Mouse (Mus musculus): ENCODE measurements around the gene Ndufa8.

Ndufa8 gene

DNA sequence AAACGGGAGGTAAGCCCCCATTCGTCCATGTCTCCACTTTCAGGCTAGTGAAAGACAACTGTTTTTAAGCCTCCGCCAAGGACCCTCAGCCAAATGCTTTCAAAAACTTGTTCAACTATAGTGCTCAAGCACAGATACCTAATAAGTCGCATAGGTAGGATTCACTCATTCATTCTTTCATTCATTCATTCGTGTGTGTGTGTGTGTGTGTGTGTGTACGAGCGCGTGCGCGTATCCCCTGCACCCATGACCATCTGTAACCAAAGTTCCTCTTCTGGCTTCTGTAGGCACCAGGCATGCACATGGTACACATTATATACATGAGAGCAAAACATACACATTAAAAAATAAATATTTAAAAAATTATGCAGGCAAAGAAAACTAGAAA lies 355 bp upstream of the Ndufa8 start:
- in situ Hi-C loops (cut with MboI, MseI) = loop anchor here in 1 of 2 experiments (5.0 kb wide), 1 partner anchor 72 kb away; the partner anchor contains the start of gene Ttll11

DNA sequence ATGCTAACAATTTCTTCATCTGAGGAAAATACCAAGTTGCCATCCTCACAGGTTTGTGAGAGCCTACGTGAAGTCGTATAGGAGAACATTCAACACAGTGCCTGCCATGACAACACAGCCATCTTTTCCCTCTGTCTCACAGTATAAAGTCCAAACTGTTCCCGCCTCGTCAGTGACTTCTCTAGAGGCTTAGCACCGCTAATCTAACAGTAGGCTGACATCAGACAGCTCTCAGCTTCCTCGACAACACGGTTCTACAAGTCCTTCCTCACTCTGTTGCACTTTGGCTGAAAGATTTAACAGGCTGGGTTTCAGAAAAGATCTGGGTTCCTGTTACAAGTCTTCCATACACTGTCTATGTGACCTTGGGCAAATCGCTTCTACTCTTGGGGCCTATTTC lies 1.0 kb downstream of the Ndufa8 start:
- in situ Hi-C loops (cut with MboI, MseI) = loop anchor here in 1 of 2 experiments (5.0 kb wide), 1 partner anchor 71 kb away; the partner anchor contains the start of gene Ttll11

DNA sequence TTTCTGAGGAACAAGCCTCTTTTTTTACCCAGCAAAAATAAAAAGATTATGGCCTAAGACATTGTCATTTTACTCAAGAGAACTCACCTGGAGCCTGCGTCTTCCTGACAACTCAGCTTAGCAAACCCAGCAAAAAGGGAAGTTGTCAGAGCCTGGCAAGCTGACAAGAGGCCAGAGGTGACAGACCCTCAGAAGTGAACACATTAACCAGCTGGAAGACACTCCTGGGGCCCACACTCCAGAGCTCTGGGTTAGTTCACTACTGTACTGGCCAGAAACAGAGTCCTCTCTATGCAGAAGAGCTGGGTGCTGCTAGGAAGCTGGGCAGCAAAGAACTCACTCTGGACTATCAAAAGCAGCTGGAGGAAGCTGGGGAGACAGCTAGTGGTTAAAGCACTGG lies 8.3 kb downstream of the Ndufa8 start:
- in situ Hi-C loops (cut with MboI, MseI) = no loop called here

DNA sequence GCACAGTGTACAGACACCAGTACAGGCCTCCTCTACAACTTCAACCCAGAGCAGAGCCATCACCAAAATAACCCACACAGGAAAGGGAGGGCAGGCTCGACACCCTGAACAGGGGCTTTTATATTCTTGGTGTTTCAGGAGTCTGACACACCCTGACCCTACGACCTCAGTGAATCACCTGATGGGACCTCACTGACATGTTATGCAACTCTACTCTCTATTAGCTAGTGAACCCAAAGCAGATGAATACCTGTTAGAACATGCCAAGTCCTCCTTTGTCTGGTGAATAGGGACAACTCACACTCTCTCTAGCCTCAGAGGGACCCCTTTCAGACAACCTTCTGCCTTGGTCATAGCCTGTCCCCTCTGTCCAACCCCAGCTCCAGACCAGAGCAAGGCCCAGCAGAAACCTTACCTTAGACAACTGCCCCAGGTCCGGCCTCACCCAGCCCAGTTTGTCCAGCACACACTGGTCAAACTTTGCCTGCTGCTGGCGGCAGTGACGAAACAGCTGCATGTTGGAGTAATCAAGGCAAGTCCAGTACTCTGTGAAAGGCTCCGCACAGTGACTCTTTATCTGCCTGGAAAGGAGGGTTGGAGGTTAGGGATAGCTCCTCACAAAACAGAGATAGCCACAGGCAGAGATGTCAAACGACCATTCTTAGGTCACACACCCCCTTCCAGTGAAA lies 9.8 kb downstream of the Ndufa8 start:
- in situ Hi-C loops (cut with MboI, MseI) = no loop called here

DNA sequence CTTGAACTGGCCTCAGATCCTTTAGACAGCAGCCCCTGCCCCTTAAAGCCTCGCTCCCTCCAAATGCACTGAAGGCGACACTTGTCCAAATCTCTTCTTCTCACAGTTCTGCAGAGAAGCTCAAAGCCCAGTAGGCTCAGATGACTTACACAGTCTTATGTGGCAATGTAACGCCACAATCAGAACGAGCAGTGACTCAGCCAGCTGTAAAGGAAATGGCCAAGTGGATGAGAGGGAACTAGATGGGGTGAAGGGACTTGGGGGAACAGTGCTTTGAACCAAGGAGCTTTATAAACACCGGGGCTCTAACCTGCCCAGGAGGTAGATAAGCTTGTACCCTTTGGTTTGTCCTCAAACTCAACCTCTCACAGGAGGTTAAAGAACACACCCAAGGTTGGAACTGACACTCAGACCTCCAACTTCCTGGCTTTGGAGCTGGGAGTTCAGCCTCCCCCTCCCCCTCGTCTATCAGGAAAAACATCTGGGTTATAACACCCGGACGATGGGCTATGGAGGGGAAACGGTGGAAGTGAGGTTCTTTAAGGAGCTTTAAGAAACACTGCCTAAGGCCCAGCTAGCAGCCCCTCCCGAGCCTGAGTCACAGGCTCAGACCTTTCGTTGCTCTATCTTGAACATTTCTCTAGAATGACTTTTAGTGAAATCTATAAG lies 13.7 kb downstream of the Ndufa8 start:
- in situ Hi-C loops (cut with MboI, MseI) = no loop called here

DNA sequence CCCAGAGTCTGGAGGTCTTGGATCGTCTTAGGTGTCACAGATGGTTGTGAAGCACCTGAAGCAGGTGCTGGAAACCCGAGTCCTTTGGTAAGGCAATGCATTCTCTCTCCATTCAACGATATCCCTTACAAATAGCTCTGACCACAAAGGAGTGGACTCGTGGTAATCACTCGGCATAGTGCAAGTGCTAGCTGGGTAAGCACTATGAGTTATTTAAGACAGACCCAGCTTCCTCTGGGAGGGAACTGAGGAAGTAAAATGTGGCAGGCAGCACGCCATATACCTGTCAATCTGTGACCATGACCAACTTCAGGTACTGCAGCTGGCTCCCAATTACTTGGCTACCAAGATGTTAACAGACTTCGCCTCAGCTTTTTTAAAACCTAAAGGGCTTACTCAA lies 14.3 kb downstream of the Ndufa8 start:
- in situ Hi-C loops (cut with MboI, MseI) = no loop called here

DNA sequence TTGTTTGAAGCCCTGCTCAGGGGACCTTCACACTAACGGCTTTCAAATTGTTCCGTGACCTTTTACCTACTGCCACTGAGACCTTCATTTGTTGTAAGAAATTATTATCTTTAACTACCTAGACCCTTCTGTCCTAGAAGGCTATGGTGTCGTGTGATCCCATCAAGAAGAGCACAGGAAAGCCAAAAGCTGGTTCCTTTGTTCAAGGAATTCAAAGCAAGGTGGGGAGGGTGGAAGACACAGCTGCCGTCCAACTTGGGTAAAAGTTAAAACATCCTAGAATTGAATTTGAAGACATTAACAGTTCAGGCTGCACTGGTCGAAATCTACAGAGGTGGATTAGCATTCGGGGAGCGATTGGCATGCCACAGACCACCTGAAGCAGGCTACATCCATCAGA lies 15.2 kb downstream of the Ndufa8 start:
- in situ Hi-C loops (cut with MboI, MseI) = no loop called here

DNA sequence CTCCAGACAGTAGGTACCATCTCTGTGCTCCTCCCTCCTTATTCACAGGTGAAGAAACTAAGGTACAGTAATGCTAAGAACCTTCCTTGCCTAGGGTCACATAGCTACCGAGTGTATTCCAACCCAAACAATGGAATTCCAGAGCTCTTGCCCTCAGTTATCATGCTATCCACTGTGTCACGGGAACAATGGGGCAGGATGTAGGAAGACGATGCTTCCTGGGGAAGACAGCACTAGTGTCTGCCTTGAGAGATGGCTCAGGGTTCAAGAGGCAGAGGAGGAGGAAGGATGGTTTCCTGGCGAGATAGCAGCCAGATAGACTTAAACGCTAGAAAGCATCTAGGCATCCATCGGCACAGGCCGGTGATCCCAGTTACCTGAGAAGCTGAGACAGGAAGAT lies 16.3 kb downstream of the Ndufa8 start:
- in situ Hi-C loops (cut with MboI, MseI) = no loop called here

DNA sequence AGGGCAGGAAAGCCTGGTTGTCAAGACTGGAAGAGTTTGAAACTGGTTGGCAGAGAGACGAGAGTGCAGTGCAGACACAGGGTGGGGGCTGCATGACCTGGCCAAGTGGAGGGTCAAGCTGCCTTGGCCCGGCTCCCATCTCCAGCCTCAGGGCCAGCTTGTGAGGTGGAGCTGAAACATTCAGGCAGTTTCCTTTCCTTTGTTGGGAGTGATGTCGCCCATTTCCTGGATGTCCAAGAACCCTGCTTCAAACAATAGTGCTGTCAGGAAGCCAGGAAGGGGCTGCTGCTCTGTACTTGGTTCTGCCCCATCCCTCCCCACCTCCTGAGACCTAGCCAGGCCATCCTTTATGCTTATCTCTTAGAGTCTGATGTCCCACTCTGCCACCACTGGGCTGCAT lies 25.9 kb downstream of the Ndufa8 start:
- in situ Hi-C loops (cut with MboI, MseI) = loop anchor here in 1 of 2 experiments (25.0 kb wide), 1 partner anchor 1339 kb away; the partner anchor contains the start of gene Pdcl

DNA sequence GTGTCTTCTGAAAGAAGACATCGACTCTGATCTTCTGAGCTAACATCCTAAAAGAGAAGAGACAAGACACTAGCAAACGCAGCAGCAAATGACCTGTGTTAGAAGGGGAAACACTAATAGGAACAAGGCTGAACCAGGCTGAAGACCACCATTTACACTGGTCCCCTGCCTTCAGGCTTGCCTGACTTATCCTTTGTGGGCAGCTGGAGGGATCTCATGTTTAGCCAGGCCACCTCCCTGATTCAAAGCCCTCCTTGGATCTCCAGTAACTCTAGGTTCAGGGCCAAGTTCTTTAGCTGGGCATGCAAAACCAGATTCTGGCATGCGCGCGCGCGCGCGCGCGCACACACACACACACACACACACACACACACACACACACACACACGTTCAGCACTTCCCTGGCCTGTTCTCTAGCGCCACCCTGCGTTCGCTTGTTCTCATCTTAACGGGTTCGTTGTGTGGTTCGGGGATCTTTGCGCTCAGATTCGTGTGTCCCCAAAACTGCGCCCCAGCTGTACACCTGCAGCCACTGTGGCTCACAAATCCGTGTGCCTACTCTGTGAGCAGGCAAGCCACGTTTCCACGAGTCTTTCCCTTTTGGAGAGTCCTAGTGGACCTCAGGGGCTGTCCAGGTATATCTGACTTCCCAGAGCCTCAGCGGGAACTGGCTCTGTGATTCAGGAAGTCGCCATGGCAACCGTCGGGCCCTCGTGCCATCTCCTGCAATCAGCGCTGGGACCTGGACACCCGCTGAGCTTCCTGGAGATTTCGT lies 27.6 kb downstream of the Ndufa8 start:
- in situ Hi-C loops (cut with MboI, MseI) = loop anchor here in 1 of 2 experiments (25.0 kb wide), 1 partner anchor 1341 kb away; the partner anchor contains the start of gene Pdcl

DNA sequence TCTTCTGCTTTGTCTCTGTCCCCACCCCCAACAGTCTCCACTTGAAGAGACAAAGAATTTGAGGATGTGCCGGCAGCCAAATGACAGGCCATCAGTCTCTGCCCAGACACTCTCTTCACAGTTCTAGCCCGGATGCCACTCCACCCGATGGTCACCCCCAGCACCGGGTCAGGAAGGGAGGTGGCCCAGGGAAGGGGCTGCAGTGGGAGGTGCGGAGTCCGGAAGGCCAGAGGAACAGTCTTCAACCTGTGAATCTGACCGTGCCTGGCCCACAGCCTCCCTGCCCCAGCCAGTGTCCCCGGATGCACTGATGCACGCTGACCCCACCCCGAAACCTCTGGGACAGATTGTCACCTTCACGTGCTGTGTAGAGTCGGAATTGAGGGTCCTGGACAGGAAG lies 36.2 kb downstream of the Ndufa8 start:
- in situ Hi-C loops (cut with MboI, MseI) = loop anchor here in 1 of 2 experiments (25.0 kb wide), 1 partner anchor 1349 kb away; the partner anchor contains the start of gene Pdcl

DNA sequence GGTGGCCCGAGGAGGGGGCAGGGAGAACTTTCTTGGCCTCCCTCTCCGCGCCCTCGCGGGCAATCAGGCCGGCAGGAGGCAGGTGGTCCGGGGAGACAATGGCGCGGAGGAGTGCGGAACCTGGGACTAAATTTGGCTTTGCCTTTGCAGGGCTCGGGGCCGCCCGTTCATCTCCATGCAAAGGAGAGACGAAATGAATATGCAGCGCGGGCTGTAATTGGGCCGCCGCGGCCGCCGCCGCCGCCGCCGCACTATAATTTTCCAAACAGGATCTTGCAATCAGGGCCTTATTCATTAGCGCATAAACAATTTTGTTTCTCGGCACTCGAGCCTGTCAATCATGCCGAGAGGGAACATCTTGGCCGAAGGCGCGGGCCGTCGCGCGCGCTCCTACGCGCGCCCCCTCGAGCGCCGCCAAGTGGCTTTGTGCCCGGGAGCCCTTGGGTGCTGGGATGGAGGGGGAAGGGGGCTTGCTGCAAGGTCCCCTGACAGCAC lies 37.8 kb downstream of the Ndufa8 start:
- in situ Hi-C loops (cut with MboI, MseI) = loop anchor here in 1 of 2 experiments (25.0 kb wide), 1 partner anchor 1351 kb away; the partner anchor contains the start of gene Pdcl

DNA sequence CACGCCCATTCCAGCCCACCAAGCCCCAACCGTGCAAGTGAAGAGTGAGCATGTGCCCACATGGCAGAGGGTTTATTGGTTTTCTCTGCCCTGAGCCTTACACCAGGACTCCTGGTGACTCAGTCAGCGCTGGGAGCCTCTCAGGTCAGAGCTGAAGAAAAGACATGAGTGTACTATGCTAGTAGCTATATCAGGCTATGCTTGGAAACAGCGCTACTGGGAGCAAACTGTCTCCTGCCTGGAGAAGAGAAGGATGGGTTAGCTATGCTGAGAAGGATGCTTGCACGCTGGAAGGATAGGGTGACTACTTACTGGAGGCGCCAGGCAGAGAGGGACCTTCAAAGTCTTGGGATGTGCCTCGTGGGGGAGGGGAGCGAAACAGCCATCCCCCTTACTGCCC lies 38.6 kb downstream of the Ndufa8 start:
- in situ Hi-C loops (cut with MboI, MseI) = loop anchor here in 1 of 2 experiments (25.0 kb wide), 1 partner anchor 1352 kb away; the partner anchor contains the start of gene Pdcl

DNA sequence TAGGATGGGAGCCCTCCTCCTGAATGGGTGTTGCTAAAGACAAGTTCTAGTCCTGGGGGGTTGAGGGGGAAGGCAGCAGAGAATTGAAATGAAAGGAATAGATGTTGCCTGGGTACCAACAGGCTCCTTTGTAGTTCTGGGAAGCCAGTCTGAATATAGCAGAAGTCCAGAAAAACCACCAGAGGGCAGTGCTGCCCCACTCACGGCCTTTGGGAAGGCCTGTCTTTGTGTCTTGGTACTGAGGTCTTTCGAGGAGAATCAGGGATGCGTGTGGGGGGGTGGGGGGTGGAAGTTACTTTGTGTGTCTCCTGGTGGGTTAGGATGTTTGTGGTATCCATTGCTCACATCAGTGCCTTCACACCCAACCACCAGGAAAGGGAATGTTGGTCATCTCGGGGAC lies 39.8 kb downstream of the Ndufa8 start:
- in situ Hi-C loops (cut with MboI, MseI) = loop anchor here (5.0 to 25.0 kb wide), 3 partner anchors 203 to 1353 kb away; partner anchors contain the start of gene Pdcl (in 2 of the 2)

DNA sequence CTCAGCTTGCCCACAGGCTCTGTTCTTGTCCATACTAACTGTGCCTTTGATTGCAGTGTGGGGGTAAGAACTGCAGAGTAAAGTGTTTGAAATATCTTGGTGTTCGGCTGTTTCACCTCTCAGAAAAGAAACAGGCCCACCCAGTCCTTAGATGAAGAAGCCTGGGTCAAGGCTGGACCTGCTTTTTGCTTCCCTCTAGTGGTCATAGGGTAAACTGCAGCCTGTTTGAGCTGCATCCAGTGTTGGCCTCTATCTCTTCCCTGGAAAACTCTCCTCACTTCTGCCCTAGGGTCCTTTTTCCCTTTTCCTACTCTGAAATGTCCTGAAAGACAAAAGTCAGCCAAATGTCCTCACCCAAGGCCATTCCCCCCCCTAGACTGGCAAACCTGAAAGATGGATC lies 41.1 kb downstream of the Ndufa8 start:
- in situ Hi-C loops (cut with MboI, MseI) = loop anchor here (5.0 to 25.0 kb wide), 3 partner anchors 204 to 1354 kb away; partner anchors contain the start of gene Pdcl (in 2 of the 2)

DNA sequence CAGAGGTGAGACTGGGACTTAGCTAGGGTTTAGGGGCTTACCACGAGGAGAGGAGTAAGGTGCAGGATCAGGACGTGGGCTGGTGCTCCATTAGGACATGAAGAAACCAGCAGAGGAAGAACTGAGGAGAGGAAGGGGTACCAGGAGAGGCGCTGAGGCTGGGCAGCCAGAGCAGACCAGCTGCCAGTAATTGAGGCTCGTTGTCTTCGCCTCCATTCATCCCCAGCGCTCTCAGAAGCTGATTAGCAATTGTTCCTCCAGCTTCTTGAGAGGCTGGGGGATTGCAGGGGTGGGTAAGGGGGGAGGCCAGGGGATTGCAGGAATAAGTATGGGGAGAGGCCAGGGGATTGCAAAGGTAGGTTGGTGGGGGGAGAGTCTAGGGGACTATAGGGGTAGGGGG lies 47.0 kb downstream of the Ndufa8 start:
- in situ Hi-C loops (cut with MboI, MseI) = loop anchor here (10.0 to 25.0 kb wide), 2 partner anchors 1353 to 1360 kb away; partner anchors contain the start of gene Pdcl (in 2 of the 2)

DNA sequence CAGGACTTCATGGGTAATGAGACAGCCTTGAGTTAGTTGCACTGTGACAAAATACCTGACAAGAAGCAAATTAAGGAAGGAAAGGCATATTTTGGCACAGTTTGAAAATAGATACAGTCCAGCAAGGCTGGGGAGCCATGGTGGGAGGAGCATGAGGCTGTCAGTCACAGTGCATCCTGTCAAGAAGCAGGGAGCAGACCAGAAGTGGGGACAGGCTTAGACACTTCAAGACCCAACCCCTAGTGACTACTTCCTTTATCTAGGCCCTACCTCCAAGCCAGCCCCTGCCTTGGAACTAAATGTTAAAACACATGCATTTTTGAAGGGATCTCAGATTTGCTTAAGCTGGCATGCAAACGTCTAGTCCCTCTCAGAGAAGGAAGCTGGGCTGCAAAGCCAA lies 48.8 kb downstream of the Ndufa8 start:
- in situ Hi-C loops (cut with MboI, MseI) = loop anchor here (10.0 to 25.0 kb wide), 2 partner anchors 1354 to 1362 kb away; partner anchors contain the start of gene Pdcl (in 2 of the 2)

DNA sequence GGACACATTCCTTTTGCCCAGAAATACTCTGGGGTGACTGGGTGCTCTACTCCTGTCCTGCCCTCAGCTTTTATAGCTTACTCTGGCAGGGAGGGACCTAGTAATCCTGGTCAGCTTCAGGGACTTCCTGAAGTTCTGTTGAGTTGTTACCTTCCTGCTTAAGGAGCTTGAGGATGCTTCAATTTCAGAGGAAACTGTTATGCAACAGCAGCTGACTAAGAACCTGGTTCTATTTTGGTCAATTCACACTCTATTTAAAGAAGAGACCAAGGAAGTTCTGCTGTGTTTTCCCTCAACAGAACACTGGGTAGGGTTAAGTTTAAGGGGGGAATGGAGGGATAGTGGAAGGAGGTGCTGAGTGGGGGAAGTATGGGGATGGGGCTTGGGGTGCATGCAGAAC lies 50.0 kb downstream of the Ndufa8 start:
- in situ Hi-C loops (cut with MboI, MseI) = loop anchor here in 1 of 2 experiments (5.0 kb wide), 1 partner anchor 98 kb away; no protein-coding TSS in a partner anchor

DNA sequence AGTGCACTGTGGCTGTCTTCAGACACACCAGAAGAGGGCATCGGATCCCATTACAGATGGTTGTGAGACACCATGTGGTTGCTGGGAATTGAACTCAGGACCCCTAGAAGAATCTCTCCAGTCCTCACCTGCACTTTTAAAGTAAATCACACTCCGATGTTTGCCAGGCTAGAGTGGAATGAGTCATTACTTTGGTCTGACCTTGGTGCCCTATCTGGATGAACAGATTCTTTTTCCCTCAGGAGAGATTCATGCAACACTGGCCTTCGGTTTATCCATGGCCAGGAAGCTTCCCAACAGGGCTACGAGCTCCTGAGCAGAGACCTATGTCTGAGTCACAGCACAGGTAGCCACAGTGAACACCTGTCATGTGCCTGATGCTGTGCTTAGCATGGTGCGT lies 50.8 kb downstream of the Ndufa8 start:
- in situ Hi-C loops (cut with MboI, MseI) = loop anchor here in 1 of 2 experiments (5.0 kb wide), 1 partner anchor 99 kb away; no protein-coding TSS in a partner anchor

DNA sequence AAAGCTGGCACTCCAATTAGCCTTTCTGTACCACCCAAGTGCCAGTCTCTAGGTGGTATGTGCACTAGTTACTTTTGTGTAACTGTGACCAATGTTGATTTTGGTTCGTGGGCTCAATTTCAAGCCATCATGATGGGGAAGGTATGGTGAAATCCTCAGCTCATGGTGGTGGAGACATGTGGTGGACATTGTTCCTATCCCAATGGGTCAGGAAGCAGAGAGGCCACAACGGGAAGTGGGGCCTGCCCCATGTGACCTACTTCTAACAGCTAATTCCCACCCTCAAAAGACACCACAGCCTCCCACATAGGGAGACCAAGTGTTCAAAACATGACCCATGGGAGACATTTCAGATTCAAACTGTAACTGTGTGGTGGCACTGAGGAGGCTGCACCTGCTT lies 52.5 kb downstream of the Ndufa8 start:
- in situ Hi-C loops (cut with MboI, MseI) = loop anchor here in 1 of 2 experiments (5.0 kb wide), 1 partner anchor 101 kb away; no protein-coding TSS in a partner anchor

DNA sequence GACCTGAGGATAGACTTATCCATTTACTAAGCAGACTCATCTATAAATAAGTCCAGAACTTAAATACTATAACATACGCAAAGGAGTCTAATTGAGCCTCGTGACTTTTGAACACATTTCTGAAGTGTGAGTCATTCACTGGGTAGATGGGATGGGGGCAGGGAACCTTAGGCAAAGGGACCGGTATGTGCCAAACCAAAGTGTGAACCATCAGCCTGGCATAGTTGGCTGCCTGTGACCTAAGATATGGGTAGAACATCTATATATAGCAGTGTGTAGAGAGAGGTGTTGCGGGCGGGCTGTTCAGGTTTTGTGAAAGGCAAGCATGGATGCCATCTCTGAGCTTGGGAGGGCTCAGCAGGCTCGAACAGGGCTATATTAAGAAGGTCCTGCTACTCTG lies 54.9 kb downstream of the Ndufa8 start:
- in situ Hi-C loops (cut with MboI, MseI) = no loop called here
